Comparison of ENCODE assay signal across 17 mouse cellular contexts in genomic region chr19:5838892-5839165, GRCm38 (mm10). TPM values are rescaled to one million over a fixed set of nuclear protein-coding genes. Genes with fewer than 3 reads are reported as not detected.
DNase-seq lines count a peak whose midpoint lies in the region; ATAC-seq and TF ChIP-seq lines count a peak whose summit lies in the region.
"Had no signal": no experiment of that assay in that cellular context is flagged by ENCODE, and none has a peak within 500 bp of the region (broad histone marks: within the 10 kb centered on the region; RNA-seq: fewer than 3 reads in every experiment).

No protein-coding gene starts in this region.

- peaks cover 95% of the 10 kb centered on the region for H3K36me3 ChIP-seq in megakaryocyte, embryonic 14.5 days (replicated peaks; ENCODE audit: low read length)
- H3K36me3 ChIP-seq: embryonic facial prominence, embryonic 12.5 days had no signal

- no peaks in the 10 kb centered on the region for H3K9me3 ChIP-seq in megakaryocyte, embryonic 14.5 days
- H3K9me3 ChIP-seq: embryonic facial prominence, embryonic 12.5 days had no signal

- no peak for TF ChIP-seq CTCF in bone marrow macrophage, adult 2 months (IDR thresholded peaks at IDR 0.05; ENCODE audit: low read depth, low read length)

- TF ChIP-seq POLR2A in bone marrow macrophage, adult 2 months (IDR thresholded peaks at IDR 0.05; ENCODE audit: borderline replicate concordance, low read depth, low read length), result 0 out of 2 replicates have a peak, but pooled peaks have one; percentile 15

- peaks cover 88% of the 10 kb centered on the region for H3K4me1 ChIP-seq in megakaryocyte, embryonic 14.5 days
- H3K4me1 ChIP-seq in bone marrow macrophage, adult 2 months (ENCODE audit: control insufficient read depth, insufficient read depth, low read length), result peaks cover 3% of the 10 kb centered on the region; the same call in 1 of the 2 replicates

- H3K4me3 ChIP-seq in megakaryocyte, embryonic 14.5 days (replicated peaks), result peak overlapping the region; percentile 83
- H3K4me3 ChIP-seq in bone marrow macrophage, adult 2 months (ENCODE audit: insufficient read depth, low read length), result peak overlapping the region; percentile 13; the same call in 1 of the 2 replicates
- H3K4me3 ChIP-seq: embryonic facial prominence, embryonic 12.5 days had no signal

- no peaks in the 10 kb centered on the region for H3K27me3 ChIP-seq in megakaryocyte, embryonic 14.5 days (replicated peaks)
- H3K27me3 ChIP-seq: embryonic facial prominence, embryonic 12.5 days had no signal

- no peak for ATAC-seq in megakaryocyte, adult 5-6 weeks (ENCODE audit: poor library complexity, severe bottlenecking)
- ATAC-seq: forebrain, postnatal 0 days; inflammation-experienced regulatory T-cells, adult 6 months; liver, postnatal 0 days had no signal

- peak; percentile 42 for DNase-seq in kidney, adult 18-20 months
- DNase-seq in kidney, adult 11 months, result no peak
- DNase-seq in left cerebral cortex, adult 11 months (ENCODE audit: low spot score), result no peak
- no peak for DNase-seq in spleen, adult 18-20 months
- DNase-seq: cerebellum, adult 2 months; forebrain, postnatal 0 days; gastrocnemius, postnatal 14 days; heart, postnatal 4 days; kidney, postnatal 14 days; liver, postnatal 0 days; midbrain, embryonic 14.5 days; right cerebral cortex, postnatal 4 days had no signal

- peak overlapping the region; percentile 70 for H3K27ac ChIP-seq in bone marrow macrophage, adult 2 months (ENCODE audit: insufficient read depth, low read depth, low read length)
- H3K27ac ChIP-seq: embryonic facial prominence, embryonic 12.5 days had no signal

RNA-seq across cellular contexts. Expression of gene Frmd8, which starts 36.2 kb away (rescaled TPM):
- 28.5 and 57.6 TPM in 2 replicates for polyA plus RNA-seq in megakaryocyte, embryonic 14.5 days (2012; ENCODE audit: insufficient read depth, low replicate concordance)
- 21.4 and 21.9 TPM in 2 replicates for total RNA-seq in megakaryocyte, adult 5-6 weeks (2015)
- 19.3 and 23.3 TPM in 2 replicates for total RNA-seq in megakaryocyte, adult 5-6 weeks (2017)
- polyA plus RNA-seq in bone marrow macrophage, adult 2 months (2012; ENCODE audit: insufficient read depth, insufficient read length, missing spikeins), result 24.6 and 25.2 TPM in 2 replicates

RNA-seq across cellular contexts. Expression of gene Slc25a45, which starts 38.8 kb away (rescaled TPM):
- polyA plus RNA-seq in megakaryocyte, embryonic 14.5 days (2012; ENCODE audit: insufficient read depth, low replicate concordance), result 3.6 and 6.9 TPM in 2 replicates
- 55.6 and 67.9 TPM in 2 replicates for total RNA-seq in megakaryocyte, adult 5-6 weeks (2015)
- 69.1 and 73.5 TPM in 2 replicates for total RNA-seq in megakaryocyte, adult 5-6 weeks (2017)
- 74.2 and 78.0 TPM in 2 replicates for polyA plus RNA-seq in bone marrow macrophage, adult 2 months (2012; ENCODE audit: insufficient read depth, insufficient read length, missing spikeins)

RNA-seq across cellular contexts. Expression of gene Tigd3, which starts 55.1 kb away (rescaled TPM):
- polyA plus RNA-seq in megakaryocyte, embryonic 14.5 days (2012; ENCODE audit: insufficient read depth, low replicate concordance), result 0.57 and 1.3 TPM in 2 replicates
- total RNA-seq in megakaryocyte, adult 5-6 weeks (2015), result 0.54 and 0.59 TPM in 2 replicates
- 1.0 and 1.8 TPM in 2 replicates for total RNA-seq in megakaryocyte, adult 5-6 weeks (2017)
- polyA plus RNA-seq in bone marrow macrophage, adult 2 months (2012; ENCODE audit: insufficient read depth, insufficient read length, missing spikeins), result 0.61 and 0.70 TPM in 2 replicates
